Mouse (Mus musculus) gastrocnemius, postnatal 36 days (tissue): ENCODE measurements around the gene Helq. TPM values are rescaled to one million over a fixed set of nuclear protein-coding genes. Genes with fewer than 3 reads are reported as not detected.

Experiments
- DNase-seq, 2 experiments: peaks; one replicate each; pipeline ENCODE4 v3.0.0; 2022
- intact Hi-C: fragments of 180-260 bp; cut with DNase I; formaldehyde crosslinking; loops from one replicate; pipeline ENCODE4 v1.15.1; 2025
- total RNA-seq, 2 experiments: library from RNA; stranded (reverse); gene quantifications; 2 replicates each; pipeline ENCODE4 v1.2.3; 2021

Gene Helq
- total RNA-seq, 2 experiments from 2014 or later: 6.2 to 8.9 TPM

DNA sequence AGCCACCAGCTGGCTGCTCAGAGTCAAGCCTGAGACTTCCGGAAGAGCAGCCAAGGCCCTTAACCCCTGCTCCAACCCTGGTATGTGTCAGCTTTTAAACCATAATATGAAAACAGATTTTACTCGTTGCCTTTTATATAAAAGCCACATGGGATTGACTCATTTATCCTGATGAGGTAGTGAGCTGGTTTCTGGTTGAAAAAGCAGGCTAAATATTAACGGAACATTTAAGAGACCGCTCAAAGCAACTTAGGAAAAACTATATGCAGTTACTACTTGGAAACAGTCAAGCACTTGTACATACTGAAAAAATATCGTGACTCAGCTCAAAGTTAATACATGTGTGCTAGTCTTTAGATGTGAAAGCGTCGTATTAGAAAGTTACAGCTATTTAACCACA is 6.1 kb downstream of the Helq start:
- DNase-seq: no peak
- intact Hi-C loops: no loop called here

DNA sequence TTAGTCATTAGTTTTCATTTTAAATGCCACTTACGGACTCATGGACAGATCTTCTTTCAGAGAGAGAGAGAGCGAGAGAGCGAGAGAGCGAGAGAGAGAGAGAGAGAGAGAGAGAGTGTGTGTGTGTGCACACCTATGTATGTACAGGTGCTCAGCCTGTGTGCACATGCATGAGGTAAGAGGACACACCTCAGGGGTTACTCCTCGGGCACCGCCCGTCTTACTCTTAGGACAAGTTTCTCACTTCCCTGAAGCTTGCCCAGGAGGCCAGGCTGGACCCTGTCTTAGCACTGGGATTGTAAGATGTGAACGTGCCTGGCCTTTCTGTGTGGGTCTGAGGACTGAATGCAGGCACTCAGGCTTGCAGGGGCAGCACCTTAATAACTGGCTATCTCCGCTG is 10.9 kb downstream of the Helq start:
- intact Hi-C loops: no loop called here
- no peak for DNase-seq

DNA sequence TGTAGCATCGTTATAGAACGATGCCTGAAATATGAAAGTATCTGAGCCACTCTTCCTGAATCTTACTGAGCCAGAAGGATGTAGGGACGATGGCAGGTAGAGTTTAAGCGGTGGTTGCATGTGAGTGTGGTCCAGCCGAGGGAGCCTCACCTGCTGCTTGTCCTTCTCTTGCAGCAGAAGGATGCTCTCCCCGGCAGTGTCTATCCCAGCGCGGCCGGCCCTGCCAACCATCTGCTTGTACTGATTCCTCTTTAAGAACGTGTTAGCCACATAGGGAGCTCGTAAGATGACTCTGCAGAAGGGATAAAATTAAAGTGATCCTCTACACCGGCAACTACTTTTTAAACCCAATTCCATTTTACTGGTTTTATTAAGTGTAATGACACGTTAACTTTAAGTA is 19.4 kb downstream of the Helq start:
- no peak for DNase-seq
- intact Hi-C loops: loop anchor here (10.0 kb wide), 1 partner anchor 234 kb away; no protein-coding TSS in a partner anchor

DNA sequence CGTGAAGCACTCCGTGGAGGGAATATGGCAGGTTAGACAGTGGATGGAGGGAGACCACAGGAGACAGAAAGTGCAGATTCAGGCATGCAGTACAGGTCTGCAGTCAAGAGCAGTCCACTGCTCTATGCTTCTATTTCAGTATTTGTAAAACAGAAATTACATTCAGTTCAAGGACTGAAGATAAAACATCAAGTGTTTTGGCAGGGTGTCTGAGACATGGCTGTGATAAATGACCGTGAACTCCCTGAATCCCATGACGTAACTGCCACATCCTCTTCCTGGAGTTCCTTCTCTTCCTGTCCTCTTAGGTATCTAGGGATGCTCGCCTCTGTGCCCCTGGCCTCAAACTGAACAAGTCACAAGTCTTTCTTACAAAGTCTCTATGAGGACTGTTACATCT is 21.5 kb downstream of the Helq start:
- intact Hi-C loops: loop anchor here (10.0 kb wide), 1 partner anchor 232 kb away; no protein-coding TSS in a partner anchor

DNA sequence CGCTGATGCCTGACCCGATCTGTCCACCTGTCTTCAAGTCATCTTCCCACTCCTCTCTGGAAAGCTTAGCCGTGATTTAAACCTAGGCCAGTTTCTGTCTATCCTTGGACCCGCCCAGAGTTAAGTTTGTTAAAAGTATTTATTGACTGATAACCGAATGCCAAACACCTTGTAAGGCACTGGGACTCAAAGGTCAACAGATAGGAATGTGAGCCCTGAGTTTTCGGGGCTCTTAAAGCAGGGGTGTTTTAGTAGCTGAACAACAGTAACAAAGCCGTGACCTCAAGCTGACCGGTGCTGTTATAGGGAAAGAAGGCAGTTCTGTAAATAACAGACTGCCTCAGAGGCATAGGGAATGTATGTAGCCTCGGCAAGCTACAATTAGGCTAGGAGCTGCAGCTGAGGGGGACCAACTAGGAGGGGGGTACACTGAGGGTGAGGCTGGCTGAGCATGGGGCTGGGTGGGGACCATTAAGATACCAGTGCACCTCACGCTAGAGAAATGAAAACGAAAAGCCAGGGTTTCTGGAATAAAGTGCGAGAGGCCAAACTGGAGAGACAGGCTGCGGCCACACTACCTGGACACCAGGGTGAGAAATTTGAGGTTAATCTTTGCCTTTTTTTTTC is 22.5 kb downstream of the Helq start:
- DNase-seq: no peak
- intact Hi-C loops: loop anchor here (10.0 kb wide), 1 partner anchor 231 kb away; no protein-coding TSS in a partner anchor

More for the DNA sequence above, 21.5 kb downstream of the Helq start:
- DNase-seq: no peak

DNA sequence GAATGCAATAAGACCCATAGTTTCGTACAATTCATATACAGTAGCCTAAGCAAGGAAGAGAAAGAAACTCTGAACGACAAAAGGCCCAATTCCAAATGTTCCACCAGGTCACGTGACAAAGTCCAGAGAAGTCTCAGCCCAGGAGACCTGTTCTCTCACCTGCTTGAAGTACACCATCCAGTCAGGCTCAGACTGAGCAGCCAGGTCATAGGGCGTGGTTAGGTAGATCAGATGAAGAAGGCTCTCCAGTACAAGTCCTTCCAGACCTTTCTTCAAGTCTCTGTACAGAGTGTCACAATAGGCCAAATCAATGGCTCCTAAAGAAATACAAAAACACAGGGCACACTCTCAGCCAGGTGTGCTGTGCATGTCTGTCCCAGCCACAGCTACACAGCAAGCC is 26.8 kb downstream of the Helq start:
- DNase-seq: no peak
- intact Hi-C loops: loop anchor here (10.0 kb wide), 1 partner anchor 227 kb away; no protein-coding TSS in a partner anchor

DNA sequence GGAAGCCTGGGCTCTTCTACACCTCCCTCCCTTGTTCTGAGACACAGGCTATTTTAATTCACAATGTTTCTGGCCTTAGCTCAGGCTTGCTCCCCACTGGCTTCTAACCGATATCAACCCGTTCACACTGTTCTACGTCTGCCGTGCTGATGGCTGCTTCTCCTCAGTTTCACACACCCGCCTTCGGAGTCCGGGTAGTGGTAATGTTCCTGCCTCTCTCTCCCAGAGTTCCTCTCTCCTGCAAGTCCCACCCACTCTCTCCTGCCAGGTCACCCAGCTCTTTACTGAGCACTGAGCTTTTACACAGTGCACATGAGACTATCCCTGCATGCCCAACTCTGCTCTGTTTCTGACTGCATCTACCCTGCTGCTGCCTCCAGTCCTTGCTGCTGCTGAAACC is 32.4 kb downstream of the Helq start:
- DNase-seq: no peak
- intact Hi-C loops: no loop called here

DNA sequence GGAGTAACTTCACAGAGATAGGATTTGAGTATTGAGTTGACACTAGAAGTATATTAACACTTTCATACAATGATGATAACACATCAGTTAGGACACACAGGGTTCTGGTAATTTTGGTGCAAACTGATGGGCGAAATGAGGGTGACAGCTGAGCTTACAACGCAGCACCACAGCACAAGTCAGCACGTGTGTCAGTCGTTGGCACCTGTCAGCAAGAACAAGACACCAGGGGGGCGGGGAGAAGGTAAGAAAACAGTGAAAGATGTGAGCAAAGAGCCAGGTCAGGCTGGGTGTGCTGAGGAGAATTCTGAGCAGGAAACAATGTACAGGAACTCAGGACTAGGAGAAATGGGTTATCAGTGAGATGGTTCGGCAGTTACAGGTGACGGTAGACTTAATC is 36.7 kb downstream of the Helq start:
- no peak for DNase-seq
- intact Hi-C loops: no loop called here

DNA sequence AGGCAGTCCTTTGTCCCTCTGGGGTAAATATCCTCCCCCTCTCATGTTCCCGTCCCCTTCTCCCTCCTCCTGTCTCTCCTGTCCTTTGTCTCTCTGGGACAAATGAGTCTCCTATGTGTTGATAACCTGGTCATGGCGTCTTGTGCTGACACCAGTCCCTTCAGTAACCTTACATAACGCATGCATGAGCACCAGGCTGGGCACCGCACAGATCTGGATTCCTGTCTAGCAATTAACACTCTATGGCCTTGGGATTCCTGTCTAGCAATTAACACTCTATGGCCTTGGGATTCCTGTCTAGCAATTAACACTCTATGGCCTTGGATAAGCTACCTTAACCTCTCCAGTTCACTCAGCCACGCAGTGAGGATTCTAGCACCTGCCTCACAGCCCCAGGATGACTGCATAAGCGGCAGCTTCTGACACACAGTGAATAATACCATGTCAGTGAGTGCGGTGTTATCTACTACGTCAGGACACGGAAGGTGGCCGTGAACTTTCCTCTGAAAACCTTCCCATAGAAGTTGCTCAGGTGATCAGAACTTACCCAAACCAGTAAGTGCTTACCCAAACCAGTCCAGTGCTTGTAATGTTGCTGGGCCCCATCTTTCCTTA is 38.2 kb downstream of the Helq start:
- intact Hi-C loops: no loop called here

DNA sequence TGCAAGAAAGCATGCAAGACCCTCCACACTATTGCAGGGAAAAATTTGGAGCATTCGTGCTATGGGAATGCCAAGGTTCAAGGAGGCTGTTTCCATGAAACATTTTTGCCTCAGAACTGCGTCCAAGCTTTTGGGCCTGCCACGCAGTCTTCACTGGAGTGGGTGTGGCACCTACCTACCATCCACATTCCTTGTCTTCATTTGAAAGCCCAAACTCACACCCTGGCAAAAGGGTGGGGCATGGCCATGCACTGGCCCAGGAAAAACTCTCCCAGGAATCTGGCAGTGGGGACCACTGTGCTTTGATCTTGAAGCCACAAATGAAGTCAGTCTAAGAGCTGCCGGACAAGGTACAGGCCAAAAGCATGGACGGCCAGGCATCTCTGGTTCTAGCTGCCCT is 40.3 kb downstream of the Helq start:
- intact Hi-C loops: no loop called here
- no peak for DNase-seq

More for the DNA sequence above, 38.2 kb downstream of the Helq start:
- no peak for DNase-seq

DNA sequence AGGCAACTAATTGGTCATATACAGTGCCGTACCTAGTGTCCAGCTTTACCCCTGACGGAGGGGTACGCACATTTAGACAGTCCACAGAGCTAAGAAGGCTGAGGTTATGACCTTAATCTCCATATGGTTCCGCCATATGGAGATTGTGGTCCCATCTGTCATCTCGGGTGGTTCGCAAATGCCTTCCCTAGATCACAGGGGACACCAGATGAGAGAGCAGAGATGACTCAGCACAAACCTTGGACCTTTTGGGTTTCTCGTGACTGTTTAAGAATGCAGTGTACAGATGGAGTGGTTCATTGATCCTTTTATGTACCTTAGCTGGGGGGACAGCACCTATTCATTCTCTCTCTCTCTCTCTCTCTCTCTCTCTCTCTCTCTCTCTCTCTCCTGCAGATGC is 45.0 kb downstream of the Helq start:
- DNase-seq: no peak
- intact Hi-C loops: no loop called here

DNA sequence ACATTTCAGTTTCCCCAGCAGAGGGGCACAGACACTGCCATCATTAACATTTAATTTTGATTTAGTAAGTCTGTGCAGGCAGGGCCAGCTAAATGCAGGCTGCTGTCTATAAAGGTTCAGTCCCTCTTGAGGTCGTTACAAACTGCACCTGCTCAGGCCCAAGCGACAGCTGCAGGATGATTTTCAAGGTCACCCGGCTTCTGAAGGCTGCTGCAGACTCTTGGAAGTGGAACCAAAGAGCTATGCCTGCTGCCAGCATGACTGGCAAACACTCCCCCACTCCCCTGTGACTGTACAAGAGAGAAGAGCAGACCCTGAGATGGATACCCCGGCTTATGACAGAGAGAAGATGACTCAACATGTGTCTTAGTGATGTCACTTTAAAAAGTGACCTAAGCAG is 46.7 kb downstream of the Helq start:
- intact Hi-C loops: no loop called here
- no peak for DNase-seq

DNA sequence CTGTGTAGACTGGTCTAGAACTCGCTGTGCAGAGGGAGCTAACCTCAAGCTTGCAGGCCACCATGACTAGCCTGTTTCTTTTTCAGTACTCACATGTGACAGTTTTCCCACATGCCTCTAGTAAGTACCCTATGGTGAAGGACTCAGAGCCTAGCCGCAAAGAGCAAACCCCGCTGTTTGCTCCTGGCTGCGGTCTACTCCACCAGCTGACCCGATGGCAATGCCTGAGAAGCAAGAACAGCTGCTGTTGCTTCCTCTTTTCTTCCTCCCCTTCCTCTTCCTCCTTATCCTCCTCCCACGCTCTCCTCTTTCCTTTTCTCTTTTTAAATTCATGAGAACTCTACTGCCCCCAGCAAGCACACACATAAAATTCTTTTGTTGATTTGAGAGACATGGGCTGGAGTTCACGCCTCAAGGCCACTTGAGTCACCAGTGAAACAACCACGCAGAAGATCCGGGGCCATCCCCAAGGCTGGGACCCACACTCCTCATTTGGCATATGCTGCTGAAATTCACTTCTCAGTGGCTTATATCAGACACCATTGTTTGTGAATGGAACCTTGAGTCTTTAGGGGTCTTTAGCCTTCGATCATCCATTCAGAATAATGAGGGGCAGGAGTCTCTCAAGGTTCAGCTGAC is 47.7 kb downstream of the Helq start:
- intact Hi-C loops: no loop called here

DNA sequence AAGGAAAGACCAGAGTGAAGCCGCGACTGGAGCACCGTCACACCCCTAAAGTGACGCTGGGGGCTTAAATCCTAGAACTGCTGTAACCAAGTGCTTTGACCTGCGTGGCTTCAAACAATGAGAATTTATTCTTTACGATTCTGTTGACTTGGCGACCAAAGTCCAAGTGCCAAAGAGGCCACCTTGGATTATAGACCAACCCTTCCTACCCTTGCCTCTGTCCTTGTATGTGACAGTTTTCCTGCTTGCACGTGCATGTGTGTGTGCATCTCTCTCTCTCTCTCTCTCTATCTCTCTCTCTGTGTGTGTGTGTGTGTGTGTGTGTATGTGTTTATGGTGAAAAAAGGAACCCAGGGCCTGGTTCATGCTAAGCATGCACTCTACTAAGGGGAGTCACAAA is 59.6 kb downstream of the Helq start:
- intact Hi-C loops: no loop called here
- no peak for DNase-seq

More for the DNA sequence above, 47.7 kb downstream of the Helq start:
- DNase-seq: no peak

DNA sequence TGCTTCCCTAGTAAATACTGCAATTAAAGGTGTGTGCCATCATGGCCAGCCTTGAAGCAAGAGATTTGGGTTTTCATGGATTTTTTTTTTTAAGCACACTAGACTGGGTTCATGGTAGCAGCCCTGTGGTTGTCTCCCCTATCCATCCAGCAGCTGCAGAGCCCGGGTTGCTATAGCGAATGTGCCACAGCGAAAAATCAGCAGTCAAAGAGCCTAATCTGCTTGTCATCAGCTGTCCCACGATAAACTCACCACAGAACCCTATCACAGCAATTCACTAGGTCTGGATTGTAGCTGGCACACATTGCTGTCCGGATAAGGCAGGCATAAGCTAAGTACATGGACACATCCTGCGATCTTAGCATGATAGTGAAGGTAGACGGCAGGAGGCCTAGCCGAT is 61.5 kb downstream of the Helq start:
- intact Hi-C loops: no loop called here
- no peak for DNase-seq

DNA sequence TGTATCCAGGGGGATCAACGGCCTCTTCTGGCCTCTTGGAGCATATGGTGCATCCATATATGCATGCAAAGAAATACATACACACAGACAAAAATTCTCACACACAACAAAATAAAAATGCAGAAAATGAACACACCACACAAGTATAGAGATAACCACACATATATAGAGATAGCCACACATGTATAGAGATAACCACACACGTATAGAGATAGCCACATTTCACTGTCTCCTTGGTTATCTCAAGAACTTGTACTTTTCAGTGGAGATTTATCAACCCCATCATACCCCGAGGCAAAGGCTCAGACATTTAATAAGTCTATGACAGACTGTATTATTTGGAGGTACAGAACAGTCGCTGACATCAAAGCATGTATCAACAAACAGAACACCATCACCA is 63.9 kb downstream of the Helq start:
- intact Hi-C loops: no loop called here
- DNase-seq: no peak

DNA sequence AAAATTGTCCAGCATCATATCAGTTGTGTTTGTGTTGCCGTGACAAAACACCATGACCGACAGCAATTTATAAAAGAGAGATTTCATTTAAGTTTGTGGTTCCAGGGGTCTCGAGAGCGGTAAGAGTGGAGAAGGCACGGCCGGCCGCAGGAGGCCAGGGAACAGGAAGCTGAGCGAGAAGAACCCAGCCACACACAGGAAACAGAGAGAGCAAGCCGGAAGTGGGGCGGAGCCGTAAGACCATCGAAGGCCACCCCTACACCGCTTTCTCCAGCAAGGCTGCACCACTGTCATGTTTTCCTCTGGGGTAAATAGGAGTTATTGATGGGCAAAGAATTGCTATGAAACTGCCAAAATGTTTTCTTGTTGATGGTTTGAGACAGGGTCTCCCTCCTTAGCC is 69.6 kb downstream of the Helq start:
- no peak for DNase-seq
- intact Hi-C loops: no loop called here

DNA sequence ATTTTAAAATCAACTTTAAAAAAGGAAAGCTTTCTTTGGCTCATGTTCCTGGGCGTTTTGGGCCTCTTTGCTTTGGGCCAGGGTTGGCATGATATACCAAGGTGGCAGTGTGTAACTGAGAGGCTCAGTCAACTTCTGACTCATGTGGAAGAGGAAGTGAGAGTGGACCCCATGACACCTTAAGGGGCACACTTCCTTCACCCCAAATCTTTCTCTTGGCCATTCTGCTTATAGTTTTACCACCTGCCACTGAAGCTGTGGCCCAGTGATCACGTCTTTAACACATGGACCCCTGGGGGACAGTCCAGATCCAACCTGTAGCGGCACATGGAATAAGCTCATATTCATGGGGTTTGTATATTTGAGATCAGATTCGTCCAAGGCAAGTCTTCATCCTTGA is 72.4 kb downstream of the Helq start:
- DNase-seq: no peak
- intact Hi-C loops: no loop called here

DNA sequence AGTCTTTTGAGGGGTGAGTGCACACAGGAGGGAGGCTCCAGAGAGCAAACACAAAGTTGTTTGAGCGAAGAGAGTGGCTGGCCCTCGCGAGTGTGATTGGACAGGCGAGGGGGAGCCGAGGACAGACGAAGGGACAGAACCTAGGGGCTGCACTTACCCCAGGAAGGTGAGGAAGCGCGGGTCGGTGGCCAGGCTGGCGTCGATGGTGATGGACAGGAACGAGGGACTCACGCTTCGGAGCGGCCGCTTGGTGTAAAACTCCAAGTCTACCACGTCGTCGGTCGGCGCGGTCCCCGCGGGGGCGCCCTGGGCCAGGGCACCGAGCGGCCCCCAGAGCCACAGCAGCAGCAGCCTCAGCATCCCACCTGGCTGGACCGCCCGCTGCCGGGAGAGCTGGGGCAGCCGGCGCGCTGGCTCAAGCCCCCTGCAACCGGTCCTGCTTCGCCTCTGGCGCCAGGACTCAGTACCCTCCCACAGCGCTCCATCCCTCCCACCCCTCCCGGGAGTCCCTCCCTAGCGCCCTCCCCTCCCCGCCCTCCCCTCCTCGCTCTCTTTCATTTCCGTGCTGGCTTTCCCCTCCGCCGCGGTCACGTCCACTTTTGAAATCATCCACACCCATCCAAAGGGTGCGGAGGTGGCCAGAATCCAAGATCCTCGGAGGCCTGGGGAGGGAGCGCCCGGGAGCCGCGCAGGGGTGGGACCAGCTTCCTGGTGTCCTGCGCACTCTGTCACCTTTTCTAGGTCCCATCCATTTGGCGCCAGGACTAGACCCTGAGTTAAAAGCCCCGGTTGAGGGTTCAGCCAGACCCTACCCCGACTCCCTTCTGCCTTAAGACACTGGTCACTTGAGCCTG is 78.9 kb downstream of the Helq start, which contains the start of gene Hpse:
TSS of gene Hpse (minus strand) at position 482 of the 854 bp plus-strand sequence.
- intact Hi-C loops: no loop called here
- peak; percentile 26 to 31 for DNase-seq

DNA sequence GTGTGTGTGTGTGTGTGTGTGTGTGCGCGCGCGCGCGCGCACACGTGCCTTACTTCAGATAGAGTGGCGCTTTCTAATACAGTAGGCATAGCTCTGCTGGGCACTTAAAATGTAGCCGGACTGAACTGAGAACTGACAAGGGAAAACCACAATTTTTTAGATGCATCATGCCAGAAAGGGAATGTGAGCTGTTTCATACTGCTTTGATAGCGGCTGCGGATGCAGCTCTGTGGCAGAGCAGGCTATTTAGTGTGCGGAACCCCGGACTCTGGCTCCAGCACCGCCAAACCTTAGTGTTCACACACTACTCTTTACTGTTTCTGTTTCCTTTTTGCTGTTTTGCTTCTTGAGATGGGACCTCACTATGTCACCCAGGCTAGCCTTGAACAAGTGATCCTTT is 81.6 kb downstream of the Helq start:
- DNase-seq: no peak
- intact Hi-C loops: no loop called here
